Comparison of ENCODE assay signal across 12 mouse cellular contexts in genomic region chr5:73399768-73400526, GRCm38 (mm10). TPM values are rescaled to one million over a fixed set of nuclear protein-coding genes. Genes with fewer than 3 reads are reported as not detected.
DNase-seq lines count a peak whose midpoint lies in the region; ATAC-seq and TF ChIP-seq lines count a peak whose summit lies in the region.
"Had no signal": no experiment of that assay in that cellular context is flagged by ENCODE, and none has a peak within 500 bp of the region (broad histone marks: within the 10 kb centered on the region; RNA-seq: fewer than 3 reads in every experiment).

No protein-coding gene starts in this region.

- ATAC-seq in heart, embryonic 16.5 days (replicated peaks; ENCODE audit: extremely low read depth, insufficient read depth, low FRiP score) = 0 out of 2 replicates have a peak, but pooled peaks have one; percentile 14
- ATAC-seq in midbrain, embryonic 14.5 days (ENCODE audit: low FRiP score, low TSS enrichment) = peak; percentile 50; the same call in 1 of the 2 replicates
- ATAC-seq: CD4-positive, CD25-positive, alpha-beta regulatory T cell, adult 4 months had no signal

- no peak overlapping the region for H3K9ac ChIP-seq in heart, embryonic 16.5 days (ENCODE audit: low read length)
- no peak overlapping the region for H3K9ac ChIP-seq in midbrain, embryonic 14.5 days (replicated peaks; ENCODE audit: low read length)

- H3K9me3 ChIP-seq in heart, embryonic 16.5 days (replicated peaks; ENCODE audit: control insufficient read depth, low read length) = no peaks in the 10 kb centered on the region
- no peaks in the 10 kb centered on the region for H3K9me3 ChIP-seq in midbrain, embryonic 14.5 days (ENCODE audit: control insufficient read depth, low read length)

- H3K4me1 ChIP-seq in heart, embryonic 16.5 days (ENCODE audit: control insufficient read depth, insufficient read depth, low read length) = 0 out of 2 replicates have a peak, but pooled peaks cover 3% of the 10 kb centered on the region
- H3K4me1 ChIP-seq in midbrain, embryonic 14.5 days (ENCODE audit: control insufficient read depth, insufficient read depth, low read length) = no peaks in the 10 kb centered on the region

- intact Hi-C loops in left cerebral cortex, postnatal 36 days (cut with DNase I) = no loop called here

- TF ChIP-seq POLR2A in brain, embryonic 14.5 days (IDR thresholded peaks at IDR 0.05; ENCODE audit: borderline replicate concordance, extremely low read depth, insufficient read depth, insufficient read length, poor library complexity, severe bottlenecking) = no peak

- no peak overlapping the region for H3K4me3 ChIP-seq in heart, embryonic 16.5 days (ENCODE audit: low read length)
- H3K4me3 ChIP-seq in midbrain, embryonic 14.5 days (replicated peaks; ENCODE audit: low read depth, low read length) = no peak overlapping the region
- H3K4me3 ChIP-seq: heart, adult 2 months had no signal

- H3K36me3 ChIP-seq in heart, embryonic 16.5 days (ENCODE audit: control insufficient read depth, insufficient read depth) = no peaks in the 10 kb centered on the region
- no peaks in the 10 kb centered on the region for H3K36me3 ChIP-seq in midbrain, embryonic 14.5 days (ENCODE audit: control insufficient read depth, insufficient read depth, low read length)

- H3K4me2 ChIP-seq in heart, embryonic 16.5 days (ENCODE audit: low read depth, low read length) = no peak overlapping the region
- no peak overlapping the region for H3K4me2 ChIP-seq in midbrain, embryonic 14.5 days (ENCODE audit: low read length)

- H3K27ac ChIP-seq in heart, embryonic 16.5 days (ENCODE audit: low read length) = no peak overlapping the region
- no peak overlapping the region for H3K27ac ChIP-seq in midbrain, embryonic 14.5 days (replicated peaks; ENCODE audit: low read depth, low read length)
- H3K27ac ChIP-seq: heart, adult 2 months had no signal

- H3K27me3 ChIP-seq in heart, embryonic 16.5 days (ENCODE audit: control insufficient read depth, insufficient read depth, low read length) = peaks cover 13% of the 10 kb centered on the region; the same call in 1 of the 2 replicates
- H3K27me3 ChIP-seq in midbrain, embryonic 14.5 days (ENCODE audit: control insufficient read depth, insufficient read depth, low read length) = no peaks in the 10 kb centered on the region

- DNase-seq in heart, adult 18-20 months = no peak
- DNase-seq in 3134 (ENCODE audit: extremely low read depth, insufficient read length, low spot score) = peak; percentile 18
- DNase-seq in brain, embryonic 14.5 days (ENCODE audit: low read depth) = peak; percentile 91
- peak; percentile 63 for DNase-seq in midbrain, embryonic 14.5 days
- DNase-seq in kidney, adult 8-10 months = no peak
- DNase-seq in right cerebral cortex, adult 2 months (ENCODE audit: low spot score in 2 of 2) = no peak
- DNase-seq in left cerebral cortex, postnatal 36 days (ENCODE audit: low spot score in 2 of 2) = no peak
- DNase-seq: heart, adult 2 months; kidney, adult 11 months had no signal

- 36% methylated on average over 7 of the region's 7 CpGs for WGBS in heart, embryonic 16.5 days
- 39% methylated on average over 7 of the region's 7 CpGs for WGBS in midbrain, embryonic 14.5 days

- TF ChIP-seq CTCF in brain, embryonic 14.5 days (IDR thresholded peaks at IDR 0.05; ENCODE audit: borderline replicate concordance, extremely low read depth, insufficient read depth, insufficient read length) = no peak

RNA-seq across cellular contexts. Expression of gene Cwh43, which starts 5.9 kb away (rescaled TPM):
- polyA plus RNA-seq in heart, embryonic 16.5 days (2015; fragmentation: Nextera tagmentation; extraction: Ambion mirVana) = not detected in 2 replicates
- not detected for total RNA-seq in heart, adult 18-20 months (2021)
- polyA plus RNA-seq in brain, embryonic 14.5 days (2012; rRNA removed) = 0.08 and 0.25 TPM in 2 replicates
- polyA plus RNA-seq in midbrain, embryonic 14.5 days (2014; fragmentation: Nextera tagmentation; extraction: Ambion mirVana) = 0.38 and 0.49 TPM in 2 replicates
- 1 to 10 TPM; 1.7 to 2.1 TPM for total RNA-seq in left cerebral cortex, postnatal 36 days (2021)
- total RNA-seq: heart, adult 2 months had no signal
- polyA plus RNA-seq: CD4-positive, CD25-positive, alpha-beta regulatory T cell, adult 4 months; heart, adult 2 months; limb, embryonic 11.5 days had no signal

RNA-seq across cellular contexts. Expression of gene Ociad2, which starts 59.1 kb away (rescaled TPM):
- 18.6 and 19.0 TPM in 2 replicates for polyA plus RNA-seq in heart, embryonic 16.5 days (2015; fragmentation: Nextera tagmentation; extraction: Ambion mirVana)
- total RNA-seq in heart, adult 18-20 months (2021) = 10 to 100 TPM; 12.9 to 13.5 TPM
- 6.5 and 9.3 TPM in 2 replicates for polyA plus RNA-seq in brain, embryonic 14.5 days (2012; rRNA removed)
- polyA plus RNA-seq in midbrain, embryonic 14.5 days (2014; fragmentation: Nextera tagmentation; extraction: Ambion mirVana) = 18.3 and 19.4 TPM in 2 replicates
- 100 to 1,000 TPM; 110 to 119 TPM for total RNA-seq in left cerebral cortex, postnatal 36 days (2021)

Comparison
In these comparisons a context has a peak if more than half of its experiments do, and no peak if none do; other contexts are left out.
1. DNase-seq: peak in 3134 (single experiment), brain, embryonic 14.5 days (single experiment) and midbrain, embryonic 14.5 days (single experiment); none in heart, adult 18-20 months (0 of 2), kidney, adult 8-10 months (0 of 2), right cerebral cortex, adult 2 months (0 of 2) and left cerebral cortex, postnatal 36 days (0 of 2).